Comparison of ENCODE assay signal across 8 mouse cellular contexts in the genomic region with DNA sequence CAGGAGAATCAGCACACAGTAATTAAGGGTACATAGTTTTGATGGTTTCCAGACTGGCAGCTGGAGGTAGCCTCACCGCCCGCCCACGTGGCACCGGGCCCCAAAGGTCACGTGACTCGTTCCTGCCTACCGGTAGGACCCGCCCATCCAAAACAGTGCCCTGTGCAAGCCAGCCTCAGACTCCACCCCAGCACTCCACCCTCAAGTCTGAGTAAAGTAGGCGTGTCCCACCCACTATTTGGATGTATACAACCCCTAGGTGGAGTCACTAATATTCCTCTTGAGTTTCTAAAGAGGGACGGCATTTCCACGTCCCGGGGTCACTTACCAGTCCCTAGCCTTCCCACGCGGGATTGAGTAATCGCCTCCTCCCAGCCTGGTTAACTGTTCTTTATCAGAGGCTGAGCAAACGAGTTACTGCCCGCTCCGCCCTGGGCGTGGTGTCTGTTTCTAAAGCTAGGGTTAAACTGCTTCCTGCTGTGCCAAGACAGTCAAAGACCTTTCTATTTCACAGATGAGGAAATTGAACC. TPM values are rescaled to one million over a fixed set of nuclear protein-coding genes. Genes with fewer than 3 reads are reported as not detected.
A peak's percentile ranks its signal among the peaks of the same experiment; 100 is the strongest.
DNase-seq lines count a peak whose midpoint lies in the region.

No protein-coding gene starts in this region.

- DNase-seq in CD4-positive, CD25-positive, alpha-beta regulatory T cell, adult 2 months (ENCODE audit: low read depth, low spot score) = peak; percentile 98
- peak; percentile 92 for DNase-seq in adrenal gland, adult 8-10 months
- peak; percentile 93 for DNase-seq in fibroblast of lung, adult 2 months (ENCODE audit: low read depth)
- DNase-seq in heart, postnatal 10 days = peak; percentile 89 to 91
- DNase-seq in kidney, postnatal 4 days = peak; percentile 89 to 95
- DNase-seq in mesoderm, embryonic 11.5 days (ENCODE audit: low read depth, low spot score) = peak; percentile 81
- peak; percentile 91 to 97 for DNase-seq in spleen, postnatal 10 days (ENCODE audit: low spot score in 2 of 2)
- DNase-seq in left cerebral cortex, postnatal 25 days (ENCODE audit: low spot score in 2 of 2) = no peak

- intact Hi-C loops in heart, postnatal 10 days (cut with DNase I) = no loop called here
- intact Hi-C loops in left cerebral cortex, postnatal 25 days (cut with DNase I) = no loop called here

RNA-seq across cellular contexts. Expression of gene Tmc8, which starts 1.2 kb away (rescaled TPM):
- 1 to 10 TPM; 1.5 to 3.3 (median 3.0) TPM for total RNA-seq in adrenal gland, adult 8-10 months (2022)
- 1 to 10 TPM; 4.4 to 6.4 TPM for total RNA-seq in heart, postnatal 10 days (2021)
- total RNA-seq in left cerebral cortex, postnatal 25 days (2021) = 1 to 10 TPM in 1 of 2 experiments, under 1 TPM in 1; 0.60 to 1.1 TPM

RNA-seq across cellular contexts. Expression of gene Tmc6, which starts 1.4 kb away (rescaled TPM):
- total RNA-seq in adrenal gland, adult 8-10 months (2022) = 10 to 100 TPM; 28.2 to 50.0 (median 40.7) TPM
- 10 to 100 TPM; 29.4 to 33.7 TPM for total RNA-seq in heart, postnatal 10 days (2021)
- total RNA-seq in left cerebral cortex, postnatal 25 days (2021) = 1 to 10 TPM; 4.2 to 6.2 TPM

RNA-seq across cellular contexts. Expression of gene 6030468B19Rik, which starts 16.8 kb away (rescaled TPM):
- total RNA-seq in adrenal gland, adult 8-10 months (2022) = not detected
- total RNA-seq in heart, postnatal 10 days (2021) = not detected
- under 1 TPM in 1 of 2 experiments, not detected in 1; 0.53 TPM for total RNA-seq in left cerebral cortex, postnatal 25 days (2021)

RNA-seq across cellular contexts. Expression of gene Gm20708, which starts 28.8 kb away (rescaled TPM):
- 1 to 10 TPM in 2 of 4 experiments, under 1 TPM in 2; 0.59 to 3.4 (median 1.3) TPM for total RNA-seq in adrenal gland, adult 8-10 months (2022)
- 1 to 10 TPM; 1.5 to 2.5 TPM for total RNA-seq in heart, postnatal 10 days (2021)
- 1 to 10 TPM; 1.7 to 2.4 TPM for total RNA-seq in left cerebral cortex, postnatal 25 days (2021)

RNA-seq across cellular contexts. Expression of gene Syngr2, which starts 28.8 kb away (rescaled TPM):
- total RNA-seq in adrenal gland, adult 8-10 months (2022) = 100 to 1,000 TPM in 2 of 4 experiments, 10 to 100 TPM in 2; 86.0 to 110 (median 103) TPM
- total RNA-seq in heart, postnatal 10 days (2021) = 100 to 1,000 TPM; 100 to 105 TPM
- total RNA-seq in left cerebral cortex, postnatal 25 days (2021) = 10 to 100 TPM; 11.6 to 14.0 TPM

Comparison
In these comparisons a context has a peak if more than half of its experiments do, and no peak if none do; other contexts are left out.
1. DNase-seq: peak in CD4-positive, CD25-positive, alpha-beta regulatory T cell, adult 2 months (single experiment), adrenal gland, adult 8-10 months (single experiment), fibroblast of lung, adult 2 months (single experiment), heart, postnatal 10 days (2 of 2), kidney, postnatal 4 days (2 of 2), mesoderm, embryonic 11.5 days (single experiment) and spleen, postnatal 10 days (2 of 2); none in left cerebral cortex, postnatal 25 days (0 of 2).
2. RNA of gene Tmc6, which starts 1.4 kb away (total RNA-seq): 28.2 to 50.0 TPM in adrenal gland, adult 8-10 months and 29.4 to 33.7 TPM in heart, postnatal 10 days; 4.2 to 6.2 TPM in left cerebral cortex, postnatal 25 days; every median in the first group is over 4 times any median in the second.